Mouse (Mus musculus) MEL (cell line): Measurements from ENCODE around the gene Col4a1.

Experiments used
- CHD1 ChIP-seq: IDR thresholded peaks from 2 replicates; pipeline ENCODE4 v1.6.1; 2012; ENCODE audit warnings: low read depth, mild to moderate bottlenecking, inconsistent platforms, low read length, improper control_type of control experiment
- CTCF ChIP-seq, 3 experiments: IDR thresholded peaks in 2 of 3; conservative IDR thresholded peaks in 1 of 3; 2 replicates each; pipeline ENCODE4 v1.5.1; 2011 to 2012; ENCODE audit warnings: low read length in 3 of 3, low read depth in 2 of 3, mild to moderate bottlenecking in 2 of 3, improper control_type of control experiment in 1 of 3, inconsistent platforms in 1 of 3, mixed read lengths in 1 of 3, moderate library complexity in 1 of 3; ENCODE audit not compliant: control insufficient read depth in 1 of 3, insufficient read depth in 1 of 3, poor library complexity in 1 of 3, severe bottlenecking in 1 of 3
- GABPA ChIP-seq: IDR thresholded peaks from 2 replicates; pipeline ENCODE4 v1.6.1; 2012; ENCODE audit warnings: low read depth, mild to moderate bottlenecking, inconsistent platforms, low read length, improper control_type of control experiment, moderate library complexity
- MEF2A ChIP-seq: IDR thresholded peaks from 2 replicates; pipeline ENCODE4 v1.6.1; 2014; ENCODE audit warnings: low read depth, mild to moderate bottlenecking, inconsistent platforms, low read length, improper control_type of control experiment; ENCODE audit not compliant: poor library complexity, insufficient replicate concordance, severe bottlenecking; ENCODE audit errors: extremely low read depth
- MYB ChIP-seq: IDR thresholded peaks from 2 replicates; pipeline ENCODE4 v1.6.1; 2011; ENCODE audit warnings: mild to moderate bottlenecking, low read depth, low read length, improper control_type of control experiment
- POLR2A ChIP-seq, 2 experiments: IDR thresholded peaks; 2 replicates each; pipeline ENCODE4 v1.6.1; 2011 to 2012; ENCODE audit warnings: low read length in 2 of 2, mild to moderate bottlenecking in 2 of 2, control low read depth in 1 of 2, improper control_type of control experiment in 1 of 2, low read depth in 1 of 2, moderate library complexity in 1 of 2; ENCODE audit not compliant: control insufficient read depth in 1 of 2, insufficient read depth in 1 of 2, poor library complexity in 1 of 2
- TAL1 ChIP-seq: IDR thresholded peaks from 2 replicates; pipeline ENCODE4 v1.6.1; 2012; ENCODE audit warnings: mild to moderate bottlenecking, inconsistent platforms, low read length, moderate library complexity, mixed read lengths
- ZKSCAN1 ChIP-seq: IDR thresholded peaks from 2 replicates; pipeline ENCODE4 v1.6.1; 2012; ENCODE audit warnings: low read depth, mild to moderate bottlenecking, inconsistent platforms, low read length, improper control_type of control experiment, moderate library complexity

- TF ChIP-seq CTCF (IDR thresholded peaks at IDR 0.05 in 2 of 3, conservative IDR thresholded peaks at IDR 0.05 in 1 of 3; ENCODE audit: control insufficient read depth in 1 of 3, insufficient read depth in 1 of 3, low read depth in 2 of 3, low read length in 3 of 3, poor library complexity in 1 of 3, severe bottlenecking in 1 of 3) (no peak), MYB (no peak), CHD1 (no peak), TAL1 (no peak), POLR2A (IDR thresholded peaks at IDR 0.05; ENCODE audit: control insufficient read depth in 1 of 2, insufficient read depth in 1 of 2, low read depth in 1 of 2, low read length in 2 of 2, poor library complexity in 1 of 2) (no peak), MEF2A (no peak), ZKSCAN1 (no peak), GABPA (no peak)
Measured at GRCm38 (mm10) chr8:11337642-11338041, 25.0 kb upstream of the Col4a1 start.
